Mouse (Mus musculus) heart, embryonic 14.5 days (tissue): ENCODE measurements around the gene Gm28048. TPM values are rescaled to one million over a fixed set of nuclear protein-coding genes. Genes with fewer than 3 reads are reported as not detected.

Experiments
- ATAC-seq: fragments of 200-750 bp; cut with Nextera tagmentation; 2 replicates; pipeline ENCODE4 v1.8.0; 2017; ENCODE audit warnings: low read depth, moderate TSS enrichment; ENCODE audit not compliant: insufficient number of reproducible peaks, insufficient read depth, low FRiP score
- H3K27ac ChIP-seq, 2 experiments: fragments of 200-500 bp in 1 of 2; fragments of 300-500 bp in 1 of 2; sonication (generic) in 1 of 2; replicated peaks in 1 of 2; 2 replicates each; pipeline ENCODE4 v1.5.1; 2012 to 2014; ENCODE audit warnings: low read depth in 2 of 2, low read length in 2 of 2, control low read depth in 1 of 2, mild to moderate bottlenecking in 1 of 2, mixed read lengths in 1 of 2; ENCODE audit not compliant: control insufficient read depth in 1 of 2, insufficient read depth in 1 of 2
- H3K27me3 ChIP-seq: fragments of 300-500 bp; sonication (generic); 2 replicates; pipeline ENCODE4 v1.6.1; 2014; ENCODE audit warnings: mild to moderate bottlenecking, low read length, control low read depth; ENCODE audit not compliant: control insufficient read depth, insufficient read depth
- H3K36me3 ChIP-seq: fragments of 300-500 bp; sonication (generic); 2 replicates; pipeline ENCODE4 v1.6.1; 2014; ENCODE audit warnings: mild to moderate bottlenecking, control low read depth, low read length, mixed read lengths; ENCODE audit not compliant: control insufficient read depth, insufficient read depth
- H3K4me1 ChIP-seq, 2 experiments: fragments of 200-500 bp in 1 of 2; fragments of 300-500 bp in 1 of 2; sonication (generic) in 1 of 2; 2 replicates each; pipeline ENCODE4 v1.6.1; 2012 to 2014; ENCODE audit warnings: low read length in 2 of 2, control low read depth in 1 of 2, mixed read lengths in 1 of 2; ENCODE audit not compliant: control insufficient read depth in 2 of 2, insufficient read depth in 2 of 2
- H3K4me2 ChIP-seq: fragments of 300-500 bp; sonication (generic); 2 replicates; pipeline ENCODE4 v1.6.1; 2014; ENCODE audit warnings: mild to moderate bottlenecking, low read length
- H3K4me3 ChIP-seq, 2 experiments: fragments of 200-500 bp in 1 of 2; fragments of 300-500 bp in 1 of 2; sonication (generic) in 1 of 2; 2 replicates each; pipeline ENCODE4 v1.5.1; 2012 to 2014; ENCODE audit warnings: low read length in 2 of 2, mild to moderate bottlenecking in 2 of 2, control low read depth in 1 of 2, low read depth in 1 of 2, moderate library complexity in 1 of 2; ENCODE audit not compliant: control insufficient read depth in 1 of 2, insufficient read depth in 1 of 2
- H3K9ac ChIP-seq: fragments of 300-500 bp; sonication (generic); 2 replicates; pipeline ENCODE4 v1.6.1; 2014; ENCODE audit warnings: mild to moderate bottlenecking, low read length
- H3K9me3 ChIP-seq: fragments of 300-500 bp; sonication (generic); 2 replicates; pipeline ENCODE4 v1.6.1; 2016; ENCODE audit warnings: low read length, control low read depth; ENCODE audit not compliant: control insufficient read depth
- WGBS: fragments of 180-500 bp; shearing (Covaris S2); extraction: QIAGEN DNeasy Blood & Tissue Kit; methylation state at CpG from one replicate; pipeline ENCODE4 v1.1.7; 2014; 5-methylcytosine and 5-hydroxymethylcytosine counted together
- polyA plus RNA-seq: library from polyadenylated mRNA; unstranded; fragments of >200 nt; fragmentation: Nextera tagmentation; extraction: Ambion mirVana; gene quantifications from 2 replicates; pipeline ENCODE4 v1.2.1, GENCODE M21; 2014

Gm28048 gene
- polyA plus RNA-seq, 1 experiment from 2014 or later = 8.1 TPM

DNA sequence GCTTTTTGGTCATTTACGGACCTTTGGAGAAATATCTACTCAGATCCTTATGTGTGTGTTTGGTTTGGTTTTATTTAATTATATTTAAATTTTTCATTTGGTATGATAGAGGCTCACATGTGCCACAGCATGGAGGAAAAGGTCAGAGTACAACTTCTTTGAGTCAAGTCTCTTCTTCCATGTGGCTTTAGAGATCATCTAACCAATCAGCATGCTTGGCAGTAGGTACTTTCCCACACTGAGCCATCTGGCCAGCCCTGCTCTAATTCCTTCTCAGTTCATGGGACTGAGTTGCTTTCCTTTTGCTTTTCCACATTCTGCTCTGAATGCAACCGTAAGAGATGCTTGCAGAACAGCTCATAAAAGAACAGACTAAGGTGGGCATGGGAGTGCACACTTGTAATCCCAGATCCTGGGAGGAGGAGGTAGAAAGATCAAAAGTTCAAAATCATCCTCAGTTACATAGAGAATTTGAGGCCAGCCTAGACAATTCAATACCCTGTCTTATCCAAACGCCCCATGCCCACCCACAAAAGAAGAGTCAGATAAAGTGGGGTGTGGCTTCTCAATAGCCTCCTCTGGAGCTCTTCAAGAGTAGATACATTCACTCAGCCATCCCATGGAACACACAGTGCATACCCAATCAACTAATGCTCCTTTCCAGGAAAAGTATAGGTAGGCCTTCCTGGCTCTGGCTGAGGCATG is 188.6 kb downstream of the Gm28048 start:
- H3K4me3 ChIP-seq = no peak overlapping the region
- no peaks in the 10 kb centered on the region for H3K36me3 ChIP-seq
- H3K4me2 ChIP-seq = no peak overlapping the region
- H3K27ac ChIP-seq = no peak overlapping the region
- no peaks in the 10 kb centered on the region for H3K27me3 ChIP-seq
- no peaks in the 10 kb centered on the region for H3K9me3 ChIP-seq
- 81% methylated on average over 3 of the region's 3 CpGs for WGBS
- no peaks in the 10 kb centered on the region for H3K4me1 ChIP-seq
- no peak for ATAC-seq
- H3K9ac ChIP-seq = no peak overlapping the region

GRCm38 (mm10) chr11:22792149-22792548 is 189.7 kb downstream of the Gm28048 start:
- H3K4me2 ChIP-seq = no peak overlapping the region
- H3K36me3 ChIP-seq = no peaks in the 10 kb centered on the region
- H3K27ac ChIP-seq = no peak overlapping the region
- no peaks in the 10 kb centered on the region for H3K27me3 ChIP-seq
- no peak overlapping the region for H3K4me3 ChIP-seq
- WGBS = 90% methylated on average over 1 of the region's 1 CpGs
- no peaks in the 10 kb centered on the region for H3K9me3 ChIP-seq
- no peaks in the 10 kb centered on the region for H3K4me1 ChIP-seq
- no peak for ATAC-seq
- H3K9ac ChIP-seq = no peak overlapping the region

DNA sequence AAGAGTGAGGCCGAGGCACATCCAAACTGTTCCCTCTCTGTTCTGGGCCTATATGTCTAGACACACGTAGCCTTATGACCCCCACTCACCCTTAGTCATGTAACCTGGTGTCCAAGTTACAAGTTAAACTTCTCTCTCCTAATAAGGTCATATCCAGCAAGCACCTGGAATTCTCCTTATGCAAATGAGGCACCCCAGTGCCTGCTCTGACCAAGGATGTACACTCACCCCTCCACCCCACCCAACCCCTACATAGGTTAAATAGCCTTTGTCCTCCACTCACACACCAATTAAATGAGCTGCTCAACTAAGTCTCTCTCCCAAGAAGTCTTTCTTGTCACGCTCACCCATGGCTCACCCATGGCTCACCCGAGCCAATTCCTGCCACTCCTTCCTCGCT is 190.2 kb downstream of the Gm28048 start:
- Histone ChIP-seq H3K36me3 (no peaks in the 10 kb centered on the region), H3K4me2 (no peak overlapping the region), H3K27ac (no peak overlapping the region), H3K4me1 (no peaks in the 10 kb centered on the region), H3K27me3 (no peaks in the 10 kb centered on the region), H3K4me3 (no peak overlapping the region), H3K9me3 (no peaks in the 10 kb centered on the region), H3K9ac (no peak overlapping the region)
- ATAC-seq = no peak
- 83% methylated on average over 5 of the region's 5 CpGs for WGBS

- Histone ChIP-seq H3K27me3 (no peaks in the 10 kb centered on the region), H3K4me2 (no peak overlapping the region), H3K27ac (no peak overlapping the region), H3K9ac (no peak overlapping the region), H3K9me3 (no peaks in the 10 kb centered on the region), H3K36me3 (no peaks in the 10 kb centered on the region), H3K4me1 (peaks cover 0 to 3% of the 10 kb centered on the region in 2 experiments; a peak in 1 of 4 replicates), H3K4me3 (no peak overlapping the region)
- no peak for ATAC-seq
- WGBS = 79% methylated on average over 2 of the region's 2 CpGs
Observed at GRCm38 (mm10) chr11:22787833-22788232, 194.1 kb downstream of the Gm28048 start.

Other genes starting within 250 kb of the Gm28048 start
- 5.0 and 7.9 TPM in 2 replicates for gene B3gnt2, start 121.1 kb downstream of the Gm28048 start, polyA plus RNA-seq
- gene Zrsr1, start 10.1 kb downstream of the Gm28048 start, polyA plus RNA-seq = 1.9 and 2.2 TPM in 2 replicates
- 361 and 392 TPM in 2 replicates for gene Commd1, start 292 bp upstream of the Gm28048 start, polyA plus RNA-seq
- gene Cct4, start 8.4 kb upstream of the Gm28048 start, polyA plus RNA-seq = 214 and 223 TPM in 2 replicates
- gene Fam161a, start 25.4 kb upstream of the Gm28048 start, polyA plus RNA-seq = 2.0 and 2.8 TPM in 2 replicates